Mouse (Mus musculus) liver, embryonic 15.5 days (tissue): Measurements from ENCODE around the gene Ruvbl1. TPM values are rescaled to one million over a fixed set of nuclear protein-coding genes. Genes with fewer than 3 reads are reported as not detected.
A peak's percentile ranks its signal among the peaks of the same experiment; 100 is the strongest.

Experiments
- ATAC-seq: fragments of 200-750 bp; cut with Nextera tagmentation; 2 replicates; pipeline ENCODE4 v1.8.0; 2017; ENCODE audit warnings: moderate number of reproducible peaks, mild to moderate bottlenecking, moderate library complexity; ENCODE audit not compliant: insufficient read depth
- H3K27ac ChIP-seq: fragments of 300-500 bp; sonication (generic); replicated peaks from 2 replicates; pipeline ENCODE4 v1.5.1; 2015; ENCODE audit warnings: mild to moderate bottlenecking, inconsistent platforms
- H3K27me3 ChIP-seq: fragments of 300-500 bp; sonication (generic); 2 replicates; pipeline ENCODE4 v1.6.1; 2015; ENCODE audit warnings: mild to moderate bottlenecking, inconsistent platforms
- H3K36me3 ChIP-seq: fragments of 300-500 bp; sonication (generic); replicated peaks from 2 replicates; pipeline ENCODE4 v1.6.1; 2015; ENCODE audit warnings: moderate library complexity, mild to moderate bottlenecking, inconsistent platforms
- H3K4me1 ChIP-seq: fragments of 300-500 bp; sonication (generic); replicated peaks from 2 replicates; pipeline ENCODE4 v1.6.1; 2015; ENCODE audit warnings: inconsistent platforms
- H3K4me2 ChIP-seq: fragments of 300-500 bp; sonication (generic); 2 replicates; pipeline ENCODE4 v1.6.1; 2015; ENCODE audit warnings: moderate library complexity, mild to moderate bottlenecking, inconsistent platforms
- H3K4me3 ChIP-seq: fragments of 300-500 bp; sonication (generic); replicated peaks from 2 replicates; pipeline ENCODE4 v1.5.1; 2015; ENCODE audit warnings: mild to moderate bottlenecking, inconsistent platforms
- H3K9ac ChIP-seq: fragments of 300-500 bp; sonication (generic); 2 replicates; pipeline ENCODE4 v1.6.1; 2015; ENCODE audit warnings: moderate library complexity, mild to moderate bottlenecking, inconsistent platforms
- H3K9me3 ChIP-seq: fragments of 300-500 bp; sonication (generic); replicated peaks from 2 replicates; pipeline ENCODE4 v1.6.1; 2016; ENCODE audit warnings: inconsistent platforms
- WGBS: fragments of 180-500 bp; shearing (Covaris S2); methylation state at CpG from one replicate; pipeline ENCODE4 v1.1.7; 2015; ENCODE audit warnings: mixed read lengths; ENCODE audit not compliant: insufficient replicate concordance; 5-methylcytosine and 5-hydroxymethylcytosine counted together
- polyA plus RNA-seq: library from polyadenylated mRNA; unstranded; fragments of >200 nt; fragmentation: Nextera tagmentation; extraction: Ambion mirVana; gene quantifications from 2 replicates; pipeline ENCODE4 v1.2.1, GENCODE M21; 2015

Gene Ruvbl1
- polyA plus RNA-seq, 1 experiment from 2014 or later, result 68.2 TPM

DNA sequence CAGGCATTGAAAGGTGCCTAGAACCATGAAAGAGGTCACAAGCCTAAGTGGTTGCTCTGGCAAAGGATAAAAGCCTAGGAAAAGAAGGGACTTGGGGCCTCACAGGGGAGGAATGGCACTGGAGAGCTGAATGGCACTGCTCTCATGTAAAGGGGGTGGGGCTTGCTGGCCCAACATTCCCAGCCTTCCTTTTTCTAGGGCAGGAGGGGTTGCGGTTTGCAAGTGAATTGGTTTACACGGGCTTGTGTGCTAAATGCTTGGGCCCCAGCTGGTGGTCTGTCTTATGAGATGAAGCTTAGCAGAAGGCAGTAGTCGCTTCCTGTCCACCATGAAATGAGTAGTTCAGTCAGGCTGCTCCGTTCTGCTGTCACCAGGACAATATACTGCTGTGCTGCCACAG, 17.8 kb upstream of the Ruvbl1 start:
- Histone ChIP-seq H3K4me2 (no peak overlapping the region), H3K9ac (no peak overlapping the region), H3K4me3 (no peak overlapping the region), H3K27me3 (peaks cover 13% of the 10 kb centered on the region; the same call in 1 of the 2 replicates), H3K36me3 (no peaks in the 10 kb centered on the region), H3K27ac (no peak overlapping the region), H3K4me1 (peaks cover 38% of the 10 kb centered on the region), H3K9me3 (no peaks in the 10 kb centered on the region)
- WGBS, result 52% methylated on average over 4 of the region's 4 CpGs
- ATAC-seq, result no peak

- Histone ChIP-seq H3K4me3 (no peak overlapping the region), H3K36me3 (no peaks in the 10 kb centered on the region), H3K4me1 (no peaks in the 10 kb centered on the region), H3K9ac (no peak overlapping the region), H3K27ac (no peak overlapping the region), H3K4me2 (no peak overlapping the region), H3K9me3 (no peaks in the 10 kb centered on the region), H3K27me3 (peaks cover 7% of the 10 kb centered on the region; the same call in 1 of the 2 replicates)
- no peak for ATAC-seq
- 48% methylated on average over 2 of the region's 2 CpGs for WGBS
These were observed 10.7 kb upstream of the Ruvbl1 start for GRCm38 (mm10) chr6:88454545-88454944.

DNA sequence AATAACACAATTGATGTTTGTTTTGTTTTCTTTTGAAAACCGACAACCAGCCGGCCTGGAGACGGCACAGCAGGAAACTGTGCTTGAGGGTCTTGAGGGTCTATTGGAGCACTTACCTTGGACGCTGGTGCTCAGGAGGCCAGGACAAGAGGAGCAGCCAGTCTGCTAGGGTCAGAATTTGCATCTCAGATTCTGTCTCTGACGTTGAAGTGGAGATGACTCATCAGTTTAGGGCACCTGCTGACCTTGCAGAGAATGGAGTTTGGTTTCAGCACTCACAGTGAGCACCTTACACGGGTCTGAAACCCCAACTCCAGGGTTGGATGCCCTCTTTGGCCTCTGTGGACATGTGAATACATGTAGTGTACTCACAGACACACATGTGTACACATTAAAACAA, 4.7 kb downstream of the Ruvbl1 start:
- Histone ChIP-seq H3K9me3 (no peaks in the 10 kb centered on the region), H3K4me1 (peaks cover 24% of the 10 kb centered on the region), H3K9ac (no peak overlapping the region), H3K27me3 (no peaks in the 10 kb centered on the region), H3K36me3 (peaks cover 69% of the 10 kb centered on the region), H3K4me3 (no peak overlapping the region), H3K27ac (no peak overlapping the region), H3K4me2 (no peak overlapping the region)
- WGBS, result 63% methylated on average over 6 of the region's 6 CpGs
- ATAC-seq, result no peak

- Histone ChIP-seq H3K36me3 (peaks cover 91% of the 10 kb centered on the region), H3K9me3 (no peaks in the 10 kb centered on the region), H3K4me3 (no peak overlapping the region), H3K4me1 (peaks cover 28% of the 10 kb centered on the region), H3K9ac (no peak overlapping the region), H3K4me2 (no peak overlapping the region), H3K27me3 (no peaks in the 10 kb centered on the region), H3K27ac (no peak overlapping the region)
- ATAC-seq, result no peak
- 78% methylated on average over 6 of the region's 6 CpGs for WGBS
These were observed 15.2 kb downstream of the Ruvbl1 start for GRCm38 (mm10) chr6:88480421-88480820.

- peaks cover 13% of the 10 kb centered on the region for H3K4me1 ChIP-seq
- H3K9ac ChIP-seq, result no peak overlapping the region
- no peaks in the 10 kb centered on the region for H3K27me3 ChIP-seq
- H3K36me3 ChIP-seq, result peaks cover 94% of the 10 kb centered on the region
- no peak overlapping the region for H3K4me2 ChIP-seq
- no peak overlapping the region for H3K4me3 ChIP-seq
- no peaks in the 10 kb centered on the region for H3K9me3 ChIP-seq
- WGBS, result 74% methylated on average over 7 of the region's 7 CpGs
- no peak overlapping the region for H3K27ac ChIP-seq
- ATAC-seq, result no peak
These were observed 17.9 kb downstream of the Ruvbl1 start for GRCm38 (mm10) chr6:88483111-88483510.

- ATAC-seq, result no peak
- H3K27ac ChIP-seq, result no peak overlapping the region
- no peaks in the 10 kb centered on the region for H3K27me3 ChIP-seq
- H3K9me3 ChIP-seq, result no peaks in the 10 kb centered on the region
- no peak overlapping the region for H3K4me2 ChIP-seq
- peaks cover 13% of the 10 kb centered on the region for H3K4me1 ChIP-seq
- H3K9ac ChIP-seq, result no peak overlapping the region
- no peak overlapping the region for H3K4me3 ChIP-seq
- peaks cover 92% of the 10 kb centered on the region for H3K36me3 ChIP-seq
These were observed 18.7 kb downstream of the Ruvbl1 start for GRCm38 (mm10) chr6:88483913-88484312.

DNA sequence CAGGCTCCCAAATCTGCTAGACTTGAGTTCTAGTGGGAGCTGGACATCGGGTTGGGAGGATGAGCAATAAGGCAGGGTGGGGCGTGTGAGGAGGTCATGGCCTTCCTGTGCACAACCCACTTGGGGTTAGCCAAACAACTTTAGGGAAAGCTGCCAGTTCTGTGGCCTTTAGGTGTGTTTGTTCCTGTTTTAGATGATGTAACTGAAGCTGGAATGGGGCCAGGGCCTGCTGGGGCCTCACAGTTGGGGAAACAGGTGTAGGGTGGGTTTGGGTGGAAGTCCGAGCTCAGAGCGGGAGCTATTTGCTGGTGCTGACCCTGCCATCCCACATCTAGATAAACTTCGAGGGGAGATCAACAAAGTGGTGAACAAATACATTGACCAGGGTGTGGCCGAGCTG, 20.2 kb downstream of the Ruvbl1 start:
- Histone ChIP-seq H3K36me3 (peaks cover 86% of the 10 kb centered on the region), H3K9me3 (no peaks in the 10 kb centered on the region), H3K27me3 (no peaks in the 10 kb centered on the region), H3K9ac (no peak overlapping the region), H3K27ac (no peak overlapping the region), H3K4me3 (no peak overlapping the region), H3K4me1 (peaks cover 13% of the 10 kb centered on the region), H3K4me2 (no peak overlapping the region)
- ATAC-seq, result peak; percentile 77
- WGBS, result 65% methylated on average over 6 of the region's 6 CpGs

GRCm38 (mm10) chr6:88486893-88487292, 21.7 kb downstream of the Ruvbl1 start:
- Histone ChIP-seq H3K9me3 (no peaks in the 10 kb centered on the region), H3K36me3 (peaks cover 85% of the 10 kb centered on the region), H3K27me3 (no peaks in the 10 kb centered on the region), H3K4me1 (peaks cover 13% of the 10 kb centered on the region), H3K9ac (no peak overlapping the region), H3K27ac (no peak overlapping the region), H3K4me3 (no peak overlapping the region), H3K4me2 (no peak overlapping the region)
- 80% methylated on average over 8 of the region's 8 CpGs for WGBS
- ATAC-seq, result no peak

GRCm38 (mm10) chr6:88489026-88489425, 23.8 kb downstream of the Ruvbl1 start:
- H3K27me3 ChIP-seq, result no peaks in the 10 kb centered on the region
- no peak for ATAC-seq
- no peak overlapping the region for H3K4me2 ChIP-seq
- H3K9me3 ChIP-seq, result no peaks in the 10 kb centered on the region
- no peak overlapping the region for H3K4me3 ChIP-seq
- no peak overlapping the region for H3K9ac ChIP-seq
- peaks cover 13% of the 10 kb centered on the region for H3K4me1 ChIP-seq
- 80% methylated on average over 7 of the region's 7 CpGs for WGBS
- H3K27ac ChIP-seq, result no peak overlapping the region
- peaks cover 86% of the 10 kb centered on the region for H3K36me3 ChIP-seq

DNA sequence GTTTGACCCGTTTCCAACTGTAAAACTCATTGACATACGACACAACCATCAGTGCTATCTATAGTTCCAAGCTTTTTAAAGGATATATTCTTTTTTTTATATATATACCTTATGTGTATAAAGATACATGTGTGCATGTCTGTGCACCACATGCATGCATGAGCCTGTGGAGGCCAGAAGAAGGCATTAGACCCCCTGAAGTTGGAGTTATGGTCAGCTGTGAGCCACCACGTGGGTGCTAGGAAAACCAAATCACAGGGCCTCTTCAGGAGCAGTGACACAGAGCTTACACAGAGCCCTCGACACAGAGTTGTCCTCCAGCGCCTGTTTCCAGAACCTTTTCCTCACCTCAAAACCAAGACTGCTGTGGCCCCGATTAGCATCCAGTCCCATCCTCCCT, 24.6 kb downstream of the Ruvbl1 start:
- peaks cover 9% of the 10 kb centered on the region for H3K4me1 ChIP-seq
- no peak overlapping the region for H3K4me3 ChIP-seq
- H3K9ac ChIP-seq, result no peak overlapping the region
- WGBS, result 74% methylated on average over 6 of the region's 6 CpGs
- no peaks in the 10 kb centered on the region for H3K9me3 ChIP-seq
- H3K27ac ChIP-seq, result no peak overlapping the region
- no peaks in the 10 kb centered on the region for H3K27me3 ChIP-seq
- H3K4me2 ChIP-seq, result no peak overlapping the region
- no peak for ATAC-seq
- peaks cover 79% of the 10 kb centered on the region for H3K36me3 ChIP-seq

DNA sequence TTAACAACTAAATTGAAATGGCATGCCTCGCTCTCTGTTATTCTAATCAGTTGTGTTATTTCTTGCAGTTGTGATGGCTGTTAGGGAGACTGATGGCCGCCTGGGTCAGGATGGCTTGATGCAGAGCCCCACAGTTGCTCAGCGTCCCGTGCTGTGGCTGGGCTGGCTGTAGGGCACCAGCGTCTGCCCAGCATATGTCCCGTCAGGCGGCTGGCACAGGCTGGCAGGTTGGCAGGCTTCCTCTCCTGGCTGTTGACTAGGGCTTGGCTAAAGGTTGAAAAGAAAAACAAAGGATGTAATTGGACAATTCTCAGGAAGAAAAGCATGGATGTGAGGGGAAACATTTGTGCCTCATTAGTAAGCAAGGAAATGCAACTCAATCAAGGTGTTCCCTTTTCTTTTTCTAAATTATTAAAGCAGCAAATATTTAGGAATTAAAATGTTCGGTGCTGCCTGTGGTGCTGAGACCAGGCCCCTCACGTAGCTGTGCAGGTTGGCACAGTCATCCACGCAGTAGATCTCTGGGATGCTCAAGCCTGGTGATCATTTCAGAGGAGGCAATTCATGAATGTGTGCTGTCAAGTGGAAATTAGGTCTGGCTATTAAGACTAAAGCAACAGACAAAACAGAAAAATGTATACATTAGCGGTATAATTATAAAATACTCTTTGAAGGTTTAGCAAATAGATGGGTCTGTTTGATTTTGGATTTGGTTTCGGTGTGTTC, 25.6 kb downstream of the Ruvbl1 start:
- Histone ChIP-seq H3K9ac (no peak overlapping the region), H3K27ac (no peak overlapping the region), H3K27me3 (no peaks in the 10 kb centered on the region), H3K36me3 (peaks cover 69% of the 10 kb centered on the region), H3K4me1 (peaks cover 9% of the 10 kb centered on the region), H3K4me2 (no peak overlapping the region), H3K9me3 (no peaks in the 10 kb centered on the region), H3K4me3 (no peak overlapping the region)
- 82% methylated on average over 12 of the region's 12 CpGs for WGBS
- ATAC-seq, result no peak

- Histone ChIP-seq H3K27me3 (no peaks in the 10 kb centered on the region), H3K9ac (no peak overlapping the region), H3K27ac (0 out of 2 replicates have a peak overlapping the region, but pooled peaks have one; percentile 24), H3K4me1 (peaks cover 11% of the 10 kb centered on the region), H3K36me3 (peaks cover 67% of the 10 kb centered on the region), H3K4me2 (no peak overlapping the region), H3K4me3 (no peak overlapping the region), H3K9me3 (no peaks in the 10 kb centered on the region)
- WGBS, result 78% methylated on average over 6 of the region's 6 CpGs
- ATAC-seq, result no peak
These were observed 28.5 kb downstream of the Ruvbl1 start for GRCm38 (mm10) chr6:88493712-88494111.
